Mouse (Mus musculus) heart, adult 2 months (tissue): ENCODE data around the gene Adamts12. TPM values are rescaled to one million over a fixed set of nuclear protein-coding genes. Genes with fewer than 3 reads are reported as not detected.

Experiments
- DNase-seq, 2 experiments: peaks; one replicate each; pipeline ENCODE4 v3.0.0; 2021
- H3K27ac ChIP-seq: fragments of 200-600 bp; 2 replicates; pipeline ENCODE4 v1.8.1; 2022
- H3K27me3 ChIP-seq: fragments of 200-500 bp; 2 replicates; pipeline ENCODE4 v1.6.1; 2012; ENCODE audit warnings: mild to moderate bottlenecking, low read length, inconsistent platforms, mixed read lengths; ENCODE audit not compliant: control insufficient read depth, insufficient read depth
- H3K36me3 ChIP-seq: fragments of 200-500 bp; 2 replicates; pipeline ENCODE4 v1.6.1; 2012; ENCODE audit warnings: low read length, inconsistent platforms; ENCODE audit not compliant: control insufficient read depth, insufficient read depth
- H3K4me1 ChIP-seq: fragments of 200-500 bp; 2 replicates; pipeline ENCODE4 v1.6.1; 2011; ENCODE audit warnings: low read length; ENCODE audit not compliant: control insufficient read depth, insufficient read depth
- H3K4me3 ChIP-seq: fragments of 200-600 bp; 2 replicates; pipeline ENCODE4 v1.8.1; 2022
- H3K79me2 ChIP-seq: fragments of 200-500 bp; replicated peaks from 2 replicates; pipeline ENCODE4 v1.6.1; 2012; ENCODE audit warnings: mild to moderate bottlenecking, inconsistent platforms, low read length, moderate library complexity, mixed read lengths; ENCODE audit not compliant: control insufficient read depth, insufficient read depth
- H3K9ac ChIP-seq: fragments of 200-500 bp; 2 replicates; pipeline ENCODE4 v1.6.1; 2012; ENCODE audit warnings: low read depth, mild to moderate bottlenecking, control low read depth, inconsistent platforms, low read length, mixed read lengths
- CTCF ChIP-seq: fragments of 200-600 bp; IDR thresholded peaks from 2 replicates; pipeline ENCODE4 v1.8.1; 2022; ENCODE audit warnings: antibody characterized with exemption, mild to moderate bottlenecking, moderate library complexity
- EP300 ChIP-seq: fragments of 200-500 bp; IDR thresholded peaks from 2 replicates; pipeline ENCODE4 v1.6.1; 2011; ENCODE audit warnings: low read depth, low read length, control low read depth; ENCODE audit not compliant: insufficient read depth
- POLR2A ChIP-seq: fragments of 200-500 bp; IDR thresholded peaks from 2 replicates; pipeline ENCODE4 v1.6.1; 2011; ENCODE audit warnings: mild to moderate bottlenecking, low read depth, low read length, control low read depth; ENCODE audit not compliant: insufficient read depth
- WGBS: fragments of 180-500 bp; shearing (Covaris S2); methylation state at CpG from one replicate; pipeline ENCODE4 v1.1.7; 2018; 5-methylcytosine and 5-hydroxymethylcytosine counted together
- intact Hi-C: fragments of 180-260 bp; cut with DNase I; formaldehyde crosslinking; loops from one replicate; pipeline ENCODE4 v1.15.1; 2025
- polyA plus RNA-seq: library from polyadenylated mRNA; depleted of rRNA; stranded (reverse); fragments of >200 nt; gene quantifications from 2 replicates; pipeline ENCODE4 v1.2.3, GENCODE M21; 2012
- total RNA-seq, 2 experiments: library from RNA; stranded (reverse); gene quantifications; 2 replicates each; pipeline ENCODE4 v1.2.3; 2021

Gene Adamts12
- total and polyA plus RNA-seq, 3 experiments: 0.64 to 2.7 (median 1.3) TPM

- WGBS: 67% methylated on average over 6 of the region's 6 CpGs
Measured at GRCm38 (mm10) chr15:11159386-11159785, 94.8 kb downstream of the Adamts12 start.

GRCm38 (mm10) chr15:11160759-11161158 is 96.2 kb downstream of the Adamts12 start:
- no peak for DNase-seq
- no peaks in the 10 kb centered on the region for H3K36me3 ChIP-seq
- no peaks in the 10 kb centered on the region for H3K27me3 ChIP-seq
- 38% methylated on average over 2 of the region's 2 CpGs for WGBS
- no peaks in the 10 kb centered on the region for H3K79me2 ChIP-seq
- no peaks in the 10 kb centered on the region; the same call in 1 of the 2 replicates for H3K4me1 ChIP-seq
- intact Hi-C loops: no loop called here
- TF ChIP-seq CTCF (no peak), EP300 (no peak), POLR2A (no peak)
- H3K9ac ChIP-seq: no peak overlapping the region
- H3K4me3 ChIP-seq: no peak overlapping the region
- H3K27ac ChIP-seq: no peak overlapping the region

More at GRCm38 (mm10) chr15:11159386-11159785, 94.8 kb downstream of the Adamts12 start:
- H3K27ac ChIP-seq: no peak overlapping the region
- H3K4me3 ChIP-seq: no peak overlapping the region
- no peaks in the 10 kb centered on the region for H3K36me3 ChIP-seq
- no peak overlapping the region for H3K9ac ChIP-seq
- no peak for DNase-seq
- intact Hi-C loops: no loop called here
- no peaks in the 10 kb centered on the region for H3K79me2 ChIP-seq
- H3K4me1 ChIP-seq: no peaks in the 10 kb centered on the region; the same call in 1 of the 2 replicates
- TF ChIP-seq CTCF (no peak), EP300 (no peak), POLR2A (no peak)
- no peaks in the 10 kb centered on the region for H3K27me3 ChIP-seq

DNA sequence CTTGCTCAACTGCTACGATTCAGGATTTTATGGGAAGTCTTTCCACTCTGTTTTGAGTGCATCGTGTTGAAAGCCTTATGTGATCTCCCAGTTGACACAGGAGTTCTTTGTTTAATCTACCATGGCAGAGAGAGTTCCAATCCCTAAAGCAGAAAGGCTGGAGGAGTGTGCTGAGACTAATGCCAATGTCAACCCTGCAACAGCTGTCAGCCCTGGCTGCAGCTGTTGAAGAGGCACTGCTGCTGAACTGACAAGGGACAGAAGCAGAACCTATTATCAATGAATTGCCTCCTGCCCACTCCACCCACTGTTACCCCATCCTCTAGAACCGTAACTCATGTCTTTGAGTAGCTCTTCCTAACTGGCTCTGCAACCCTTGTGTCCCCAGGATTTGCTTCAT is 101.3 kb downstream of the Adamts12 start:
- 48% methylated on average over 3 of the region's 3 CpGs for WGBS
- no peak for TF ChIP-seq EP300
- TF ChIP-seq CTCF: no peak
- no peak for TF ChIP-seq POLR2A
- no peaks in the 10 kb centered on the region for H3K27me3 ChIP-seq
- no peaks in the 10 kb centered on the region for H3K36me3 ChIP-seq
- intact Hi-C loops: no loop called here
- DNase-seq: peak; percentile 38 to 41
- no peaks in the 10 kb centered on the region for H3K79me2 ChIP-seq
- H3K9ac ChIP-seq: no peak overlapping the region
- H3K4me3 ChIP-seq: no peak overlapping the region
- no peak overlapping the region for H3K27ac ChIP-seq
- H3K4me1 ChIP-seq: 0 out of 2 replicates have a peak, but pooled peaks cover 1% of the 10 kb centered on the region

DNA sequence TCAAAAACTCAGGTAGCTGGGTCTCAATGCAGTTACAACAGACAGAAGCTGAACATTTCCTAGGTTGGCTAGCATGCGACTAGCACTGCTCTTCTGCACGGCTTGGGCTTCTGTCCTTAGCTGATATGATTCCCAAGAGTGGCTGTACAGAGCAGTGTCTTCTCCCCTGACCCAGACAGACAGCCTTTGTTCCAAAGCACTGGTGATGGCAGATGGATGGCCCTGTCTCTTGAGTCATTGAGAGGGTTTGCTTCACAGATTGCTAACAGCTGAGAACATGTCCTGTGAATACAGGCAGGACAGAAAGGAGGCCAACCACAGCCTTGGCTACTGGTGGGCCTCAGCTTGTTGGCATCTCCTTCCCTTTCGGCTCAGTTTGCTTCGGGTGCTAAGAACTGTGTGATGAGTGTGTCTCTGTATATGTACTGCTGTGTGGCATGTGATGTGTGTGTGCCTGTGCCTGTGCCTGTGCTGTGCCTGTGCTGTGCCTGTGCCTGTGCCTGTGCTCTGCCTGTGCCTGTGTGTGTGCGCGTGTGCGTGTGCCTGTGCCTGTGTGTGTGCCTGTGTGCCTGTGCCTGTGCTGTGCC is 109.4 kb downstream of the Adamts12 start:
- DNase-seq: no peak
- H3K79me2 ChIP-seq: no peaks in the 10 kb centered on the region
- H3K27me3 ChIP-seq: no peaks in the 10 kb centered on the region
- no peaks in the 10 kb centered on the region for H3K36me3 ChIP-seq
- H3K27ac ChIP-seq: no peak overlapping the region
- 81% methylated on average over 7 of the region's 7 CpGs for WGBS
- TF ChIP-seq POLR2A (no peak), EP300 (no peak), CTCF (no peak)
- no peaks in the 10 kb centered on the region for H3K4me1 ChIP-seq
- intact Hi-C loops: no loop called here
- no peak overlapping the region for H3K9ac ChIP-seq
- H3K4me3 ChIP-seq: no peak overlapping the region

- TF ChIP-seq POLR2A (no peak), EP300 (no peak), CTCF (no peak)
- Histone ChIP-seq H3K27ac (no peak overlapping the region), H3K36me3 (no peaks in the 10 kb centered on the region), H3K27me3 (no peaks in the 10 kb centered on the region), H3K79me2 (no peaks in the 10 kb centered on the region), H3K4me3 (no peak overlapping the region), H3K4me1 (no peaks in the 10 kb centered on the region), H3K9ac (no peak overlapping the region)
- intact Hi-C loops: no loop called here
- WGBS: 44% methylated on average over 13 of the region's 13 CpGs
- no peak for DNase-seq
Measured at GRCm38 (mm10) chr15:11174842-11175241, 110.3 kb downstream of the Adamts12 start.

DNA sequence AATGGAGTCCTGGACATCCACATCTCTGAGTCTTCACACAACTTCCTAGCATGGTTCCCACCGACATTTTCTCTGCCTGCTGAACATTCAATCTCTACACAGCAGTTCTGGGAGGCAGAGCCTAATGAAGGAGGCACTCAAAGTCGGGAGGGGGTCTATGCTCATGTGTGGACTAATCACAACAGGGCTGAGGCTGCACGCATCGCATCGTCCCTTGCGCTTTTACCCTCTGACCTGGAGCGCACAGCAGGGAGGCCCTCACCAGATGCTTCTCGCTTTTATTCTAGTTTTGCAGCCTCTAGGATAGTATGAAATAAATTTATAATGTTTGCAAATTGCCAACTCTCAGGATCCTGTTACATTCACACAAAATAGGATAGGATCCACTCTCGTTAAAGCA is 112.9 kb downstream of the Adamts12 start:
- intact Hi-C loops: no loop called here
- Histone ChIP-seq H3K4me3 (no peak overlapping the region), H3K79me2 (no peaks in the 10 kb centered on the region), H3K27me3 (no peaks in the 10 kb centered on the region), H3K36me3 (no peaks in the 10 kb centered on the region), H3K27ac (no peak overlapping the region), H3K9ac (no peak overlapping the region), H3K4me1 (no peaks in the 10 kb centered on the region)
- TF ChIP-seq POLR2A: no peak
- no peak for DNase-seq
- 79% methylated on average over 9 of the region's 9 CpGs for whole genome bisulfite sequencing
